Mouse (Mus musculus): ENCODE results near the gene Acsf3.

DNA sequence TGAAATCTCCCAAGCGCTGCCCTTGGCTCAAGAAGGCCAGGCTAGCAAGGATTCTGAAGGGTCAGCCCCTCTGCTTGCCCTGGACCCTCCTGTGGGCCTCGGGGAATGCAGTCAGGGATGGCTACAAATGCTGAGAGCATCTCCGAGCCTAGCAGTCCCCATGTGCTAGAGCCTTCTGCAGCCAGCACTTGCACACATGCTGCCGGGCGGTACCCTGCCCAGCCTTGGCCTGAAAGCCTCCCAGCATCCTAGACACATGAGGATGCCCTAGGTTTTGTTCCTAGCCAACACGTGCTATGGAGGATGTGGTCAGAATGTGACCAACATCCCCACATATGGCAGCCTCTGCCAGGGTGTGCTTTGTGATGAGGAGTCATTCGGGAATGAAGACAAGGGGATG is 79.1 kb downstream of the Acsf3 start:
- TF ChIP-seq CTCF (IDR thresholded peaks at IDR 0.05; ENCODE audit: low read depth): no peak
- TF ChIP-seq EP300 (IDR thresholded peaks at IDR 0.05; ENCODE audit: low read depth): no peak

Data from liver, postnatal 0 days (tissue).